Mouse (Mus musculus) megakaryocyte, embryonic 14.5 days (primary cell): ENCODE results near the gene Kcnj9.

Experiments
- FLI1 ChIP-seq: IDR thresholded peaks from 2 replicates; pipeline ENCODE4 v1.6.1; 2012; ENCODE audit warnings: low read length, inconsistent platforms, mixed read lengths
- GATA1 ChIP-seq: IDR thresholded peaks from 3 replicates; pipeline ENCODE4 v1.6.1; 2012; ENCODE audit warnings: mixed read lengths, low read length, inconsistent platforms, borderline replicate concordance

DNA sequence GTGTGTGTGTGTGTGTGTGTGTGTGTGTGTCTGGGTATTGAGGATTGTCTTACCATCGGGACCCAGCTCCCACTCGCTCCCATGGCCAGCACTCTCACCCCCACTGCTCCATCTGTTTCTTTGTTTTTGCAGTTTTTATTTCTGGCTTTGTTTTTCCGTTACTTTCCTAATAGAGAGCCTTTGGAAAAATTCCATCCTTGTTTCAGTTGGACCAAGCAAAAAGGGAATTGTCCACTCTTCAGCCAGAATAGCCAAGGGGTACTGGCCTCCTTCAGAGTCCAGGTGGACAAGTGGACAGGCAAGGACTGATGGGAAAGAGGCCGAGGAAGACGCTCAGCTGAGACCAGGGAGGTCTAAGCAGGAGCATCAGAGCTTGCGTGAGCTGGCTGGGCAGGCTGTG, 22.2 kb downstream of the Kcnj9 start:
- TF ChIP-seq GATA1 (no peak), FLI1 (no peak)
